In the genomic region with DNA sequence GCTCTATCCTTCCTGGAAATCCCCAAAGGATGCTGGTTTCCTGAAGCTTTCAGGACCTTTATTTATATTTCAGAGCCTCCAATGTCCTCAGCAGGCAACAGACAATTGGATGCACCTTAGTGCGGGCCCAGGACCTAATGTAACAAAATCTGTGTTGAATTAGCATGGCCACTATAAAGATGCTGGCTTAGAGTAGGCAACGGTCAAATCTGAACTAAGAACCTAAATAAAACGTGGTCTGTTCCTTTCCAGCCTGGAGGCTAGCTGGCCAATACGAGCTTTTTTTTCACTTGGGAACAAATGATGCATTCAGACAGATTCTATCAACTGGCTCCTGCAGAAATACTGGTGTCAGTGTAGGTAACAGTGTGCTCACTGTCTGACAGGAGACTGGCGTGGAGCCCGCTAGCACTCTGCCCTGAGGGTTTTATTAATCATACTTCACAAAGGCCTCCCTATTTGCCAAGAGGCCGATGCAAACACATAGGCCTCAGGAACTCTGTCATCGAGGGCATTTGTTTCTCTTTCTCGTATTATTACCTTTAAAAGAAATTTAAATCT, we compare ENCODE assay signal across 9 mouse cellular contexts.
DNase-seq lines count a peak whose midpoint lies in the region; ATAC-seq and TF ChIP-seq lines count a peak whose summit lies in the region.
"Had no signal": no experiment of that assay in that cellular context is flagged by ENCODE, and none has a peak within 500 bp of the region (broad histone marks: within the 10 kb centered on the region; RNA-seq: fewer than 3 reads in every experiment).

No protein-coding gene starts in this region.

- H3K4me2 ChIP-seq in hindbrain, postnatal 0 days (ENCODE audit: low read depth, low read length) = no peak overlapping the region
- H3K4me2 ChIP-seq: stomach, embryonic 15.5 days had no signal

- no peaks in the 10 kb centered on the region for H3K9me3 ChIP-seq in heart, embryonic 10.5 days
- no peaks in the 10 kb centered on the region for H3K9me3 ChIP-seq in hindbrain, postnatal 0 days (ENCODE audit: low read length)
- H3K9me3 ChIP-seq: stomach, embryonic 15.5 days had no signal

- WGBS in heart, embryonic 10.5 days = 68% methylated on average over 9 of the region's 9 CpGs
- WGBS in hindbrain, postnatal 0 days = 34% methylated on average over 9 of the region's 9 CpGs

- ATAC-seq in hindbrain, postnatal 0 days = peak; percentile 66; the same call in 1 of the 2 replicates

- no peaks in the 10 kb centered on the region for H3K36me3 ChIP-seq in heart, embryonic 10.5 days
- H3K36me3 ChIP-seq in hindbrain, postnatal 0 days (ENCODE audit: insufficient read depth, low read length) = no peaks in the 10 kb centered on the region
- H3K36me3 ChIP-seq: stomach, embryonic 15.5 days had no signal

- H3K27me3 ChIP-seq in heart, embryonic 10.5 days (ENCODE audit: insufficient read depth, poor library complexity, severe bottlenecking) = no peaks in the 10 kb centered on the region
- H3K27me3 ChIP-seq in hindbrain, postnatal 0 days (ENCODE audit: insufficient read depth, low read length) = no peaks in the 10 kb centered on the region
- H3K27me3 ChIP-seq: stomach, embryonic 15.5 days had no signal

- no peak overlapping the region for H3K9ac ChIP-seq in hindbrain, postnatal 0 days (replicated peaks; ENCODE audit: low read length)
- H3K9ac ChIP-seq: stomach, embryonic 15.5 days had no signal

- TF ChIP-seq CTCF in hindbrain, postnatal 0 days (IDR thresholded peaks at IDR 0.05; ENCODE audit: low read depth) = no peak

- H3K4me1 ChIP-seq in heart, embryonic 10.5 days = no peaks in the 10 kb centered on the region
- no peaks in the 10 kb centered on the region for H3K4me1 ChIP-seq in hindbrain, postnatal 0 days (ENCODE audit: insufficient read depth, low read length)
- H3K4me1 ChIP-seq: stomach, embryonic 15.5 days had no signal

- peak; percentile 60 for DNase-seq in heart, adult 11 months
- no peak for DNase-seq in heart, embryonic 10.5 days (ENCODE audit: low spot score)
- DNase-seq in right cerebral cortex, postnatal 10 days (ENCODE audit: low spot score in 2 of 2) = peak; percentile 55 to 65
- no peak for DNase-seq in right cerebral cortex, adult 2 months (ENCODE audit: low spot score in 2 of 2)
- peak; percentile 52 for DNase-seq in hindbrain, postnatal 0 days (ENCODE audit: low spot score)
- DNase-seq in testis, postnatal 10 days (ENCODE audit: low spot score) = peak; percentile 45
- no peak for DNase-seq in gastrocnemius, postnatal 36 days
- DNase-seq in frontal cortex, postnatal 25 days (ENCODE audit: low spot score in 2 of 2) = no peak

- H3K4me3 ChIP-seq in heart, embryonic 10.5 days = no peak overlapping the region
- H3K4me3 ChIP-seq in hindbrain, postnatal 0 days (ENCODE audit: low read length) = no peak overlapping the region
- H3K4me3 ChIP-seq: stomach, embryonic 15.5 days had no signal

- no peak overlapping the region for H3K27ac ChIP-seq in heart, embryonic 10.5 days
- peak overlapping the region; percentile 45; the same call in 1 of the 2 replicates for H3K27ac ChIP-seq in hindbrain, postnatal 0 days
- H3K27ac ChIP-seq: stomach, embryonic 15.5 days had no signal

- intact Hi-C loops in gastrocnemius, postnatal 36 days (cut with DNase I) = no loop called here

Comparison
In these comparisons a context has a peak if more than half of its experiments do, and no peak if none do; other contexts are left out.
1. DNase-seq: peak in heart, adult 11 months (single experiment), right cerebral cortex, postnatal 10 days (2 of 2), hindbrain, postnatal 0 days (single experiment) and testis, postnatal 10 days (single experiment); none in heart, embryonic 10.5 days (single experiment), right cerebral cortex, adult 2 months (0 of 2), gastrocnemius, postnatal 36 days (0 of 2) and frontal cortex, postnatal 25 days (0 of 2).